Mouse (Mus musculus): ENCODE data around the gene Olfr346.

- TF ChIP-seq MAX (IDR thresholded peaks at IDR 0.05), result no peak
- no peak for TF ChIP-seq CTCF (IDR thresholded peaks at IDR 0.05; ENCODE audit: control insufficient read depth, insufficient read depth, insufficient read length)
- TF ChIP-seq MYOG (IDR thresholded peaks at IDR 0.05; ENCODE audit: control insufficient read depth, extremely low read depth, insufficient read length), result no peak
- no peak for TF ChIP-seq USF1 (IDR thresholded peaks at IDR 0.05; ENCODE audit: low read depth)
These were observed 50.6 kb downstream of the Olfr346 start for GRCm38 (mm10) chr2:36736226-36736625.
